Mouse (Mus musculus): ENCODE measurements around the gene Cyp4f16. TPM values are rescaled to one million over a fixed set of nuclear protein-coding genes. Genes with fewer than 3 reads are reported as not detected.
"Not testable (repeated sequence)": the region's sequence is repeated elsewhere in the genome, so short reads cannot be mapped to it uniquely, and the experiment has no call there.

The Cyp4f16 gene
- total RNA-seq, 2 experiments from 2014 or later, result 11.9 to 15.3 TPM

DNA sequence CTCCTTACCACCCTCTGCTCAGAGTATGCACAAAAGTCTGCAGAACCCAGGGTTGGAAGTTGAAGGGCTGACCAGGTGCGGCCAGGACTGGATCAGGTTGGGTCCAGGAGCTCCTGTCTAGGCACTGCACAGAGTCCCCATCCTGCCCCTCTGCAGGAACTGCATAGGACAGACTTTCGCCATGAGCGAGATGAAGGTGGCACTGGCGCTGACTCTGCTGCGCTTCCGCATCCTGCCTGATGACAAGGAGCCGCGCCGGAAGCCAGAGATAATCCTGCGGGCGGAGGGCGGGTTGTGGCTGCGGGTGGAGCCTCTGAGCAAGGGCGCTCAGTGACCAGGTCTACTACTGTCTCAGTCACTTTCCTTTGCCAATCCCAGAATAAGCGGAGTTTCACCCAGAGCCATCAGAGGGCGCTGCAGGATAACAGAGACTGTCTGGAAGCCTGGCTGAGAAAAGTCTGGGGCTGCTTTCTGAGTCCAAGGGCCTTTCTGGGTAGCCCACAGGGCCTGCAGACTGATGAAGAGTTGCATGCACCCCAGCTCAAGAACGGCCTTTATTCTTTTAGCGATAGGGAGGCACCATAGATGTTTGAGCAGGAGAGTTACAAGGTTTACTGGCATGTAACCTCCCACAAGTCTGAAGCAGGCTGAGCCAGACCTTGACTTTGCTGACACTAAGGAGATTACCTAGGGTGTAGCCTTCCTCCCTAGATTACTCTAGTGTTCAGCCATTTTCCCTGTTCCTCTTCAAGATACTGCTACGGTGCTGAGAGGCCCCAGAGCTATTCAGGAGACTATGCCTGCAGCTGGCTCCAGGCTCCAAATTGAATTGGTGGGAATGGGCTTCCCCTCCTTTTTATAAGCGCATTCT is 14.8 kb downstream of the Cyp4f16 start:
- DNase-seq, result peak; percentile 81

DNA sequence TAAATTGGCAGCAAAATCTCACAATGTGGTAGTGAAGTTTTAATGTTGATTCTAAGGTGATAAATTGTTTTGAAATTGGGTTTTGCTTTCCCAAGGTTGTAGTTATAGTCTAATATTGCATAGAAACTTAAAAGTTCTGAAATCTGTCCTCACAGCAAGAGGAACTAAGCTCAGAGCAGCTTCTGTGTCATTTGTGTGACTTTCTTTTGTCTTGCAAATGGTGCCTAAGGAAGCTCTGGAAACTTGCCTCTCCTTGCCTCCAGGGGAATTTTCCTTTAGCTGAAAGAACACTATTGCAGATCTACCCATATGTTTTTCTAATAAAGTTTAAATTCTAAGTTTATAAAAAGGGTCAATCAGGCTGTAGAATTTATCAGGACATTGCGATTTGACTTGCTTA is 16.7 kb downstream of the Cyp4f16 start:
- DNase-seq, result not testable (repeated sequence)

DNA sequence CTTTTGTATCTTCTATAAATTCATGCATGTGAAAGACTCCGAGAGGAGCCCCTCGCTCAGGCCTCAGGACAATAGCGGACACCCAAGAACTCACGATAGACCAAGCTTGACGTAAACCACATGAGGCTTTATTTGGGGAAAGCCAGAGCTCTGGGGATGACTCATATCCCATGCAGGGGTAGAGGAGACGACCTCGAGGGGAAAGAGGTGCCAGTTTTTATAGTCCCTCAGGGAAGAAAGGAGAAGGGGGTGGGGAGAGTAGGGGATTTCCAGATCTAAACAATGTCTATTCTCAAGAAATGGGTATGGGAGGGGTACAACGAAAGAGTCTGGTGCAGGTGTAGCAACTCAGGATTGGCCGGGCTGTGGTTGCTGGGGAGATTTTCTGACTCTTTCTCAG is 18.0 kb downstream of the Cyp4f16 start:
- not testable (repeated sequence) for DNase-seq

DNA sequence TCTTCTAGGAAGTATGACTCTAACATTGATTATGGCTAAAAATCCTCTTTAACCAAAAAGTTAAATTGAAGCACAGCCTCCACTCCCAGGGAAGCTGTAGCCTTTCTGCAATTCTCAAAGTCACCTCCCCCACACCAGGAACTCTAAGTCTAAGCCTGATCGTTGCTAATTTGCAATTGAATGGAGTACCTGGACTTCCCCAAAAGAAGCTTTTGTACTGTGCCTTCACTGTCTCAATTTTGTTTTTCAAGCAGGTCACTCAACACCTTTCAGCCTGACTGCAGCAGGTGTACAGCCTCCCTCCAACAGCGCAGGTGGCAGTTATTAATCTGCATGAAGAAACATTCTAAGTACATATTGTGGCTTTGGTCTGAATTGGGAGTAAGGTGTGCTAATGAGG is 26.9 kb downstream of the Cyp4f16 start:
- not testable (repeated sequence) for DNase-seq

DNA sequence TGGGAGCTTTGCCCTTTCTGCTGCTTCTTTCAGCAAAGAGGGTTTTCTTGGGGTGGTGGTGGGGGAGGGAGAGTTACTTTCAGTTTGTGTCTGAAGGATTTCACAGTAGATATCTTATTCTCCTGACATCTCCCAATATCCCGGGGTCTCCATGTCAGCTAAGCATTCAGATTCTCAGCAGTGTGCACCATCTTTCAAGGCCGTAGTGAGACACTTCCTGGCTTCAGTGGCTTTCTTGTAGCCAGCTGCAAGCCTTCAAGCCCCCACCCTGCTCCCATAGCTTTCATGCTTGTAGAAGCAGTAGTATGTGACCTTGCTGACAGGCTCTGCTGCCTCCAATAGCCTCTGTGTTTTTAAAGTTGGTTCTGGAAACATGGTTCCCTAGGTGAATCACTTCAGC is 36.9 kb downstream of the Cyp4f16 start:
- DNase-seq, result not testable (repeated sequence)

DNA sequence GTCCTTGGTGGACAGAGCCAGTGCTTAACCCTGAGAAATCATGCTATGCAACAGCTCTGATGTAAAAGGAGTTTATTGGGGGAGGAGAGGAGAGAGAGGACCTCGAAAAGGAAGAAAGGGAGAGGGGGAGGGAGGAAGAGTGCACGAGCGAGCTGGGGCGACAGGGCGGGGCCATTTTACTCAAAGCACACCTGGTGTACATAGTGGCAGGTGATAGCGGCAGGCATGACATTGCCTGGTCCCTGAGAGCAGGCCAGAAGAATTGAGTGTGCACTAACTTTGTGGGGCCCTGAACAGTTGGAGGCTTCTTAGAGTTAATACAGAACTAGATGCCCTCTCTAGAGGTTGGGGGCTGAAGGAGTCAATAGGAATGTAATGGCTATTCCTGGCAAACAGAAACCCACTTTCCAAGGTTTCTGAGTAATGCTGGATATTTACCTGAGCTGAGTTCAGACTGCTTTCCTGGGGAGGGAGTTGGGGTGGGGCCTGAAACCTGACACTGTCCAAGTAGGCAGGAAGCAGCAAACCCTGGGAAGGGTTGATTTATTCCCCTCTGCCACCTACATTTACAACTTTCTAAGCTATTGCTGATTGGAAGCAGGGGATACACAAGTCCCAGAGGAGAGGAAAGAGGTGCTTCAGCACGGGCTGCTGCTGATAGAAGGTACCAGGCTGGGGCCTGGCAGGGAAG is 41.3 kb downstream of the Cyp4f16 start:
- DNase-seq, result no peak

DNA sequence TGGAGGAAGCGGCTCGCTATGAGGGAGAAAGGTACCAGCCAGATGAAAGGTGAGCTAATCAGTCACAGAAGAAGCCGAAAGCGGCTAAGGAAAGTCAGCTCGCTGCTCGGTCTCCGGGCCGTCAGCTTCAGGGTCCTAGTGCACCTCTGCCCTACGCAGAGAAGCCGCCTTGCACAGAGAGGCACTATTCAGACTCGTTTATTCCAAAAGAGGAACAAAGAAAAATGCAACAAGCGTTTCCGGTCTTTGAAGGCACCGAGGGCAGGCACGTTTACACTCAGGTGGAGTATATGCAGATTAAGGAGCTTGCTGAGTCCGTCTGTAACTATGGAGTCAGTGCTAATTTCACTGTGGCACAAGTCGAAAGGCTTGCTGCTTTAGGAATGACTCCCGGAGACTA is 60.1 kb downstream of the Cyp4f16 start:
- DNase-seq, result no peak

Other genes with a start within 250 kb of the Cyp4f16 start
- 10 to 100 TPM; 68.8 to 78.1 TPM for gene Akap8, start 215.3 kb upstream of the Cyp4f16 start, total RNA-seq (2021)
- 10 to 100 TPM; 57.4 to 57.8 TPM for gene Akap8l, start 186.0 kb upstream of the Cyp4f16 start, total RNA-seq (2021)
- 10 to 100 TPM; 33.7 to 34.6 TPM for gene Wiz, start 147.1 kb upstream of the Cyp4f16 start, total RNA-seq (2021)
- under 1 TPM; 0.52 to 0.67 TPM for gene Rasal3, start 133.0 kb upstream of the Cyp4f16 start, total RNA-seq (2021)
- gene Pglyrp2, start 112.4 kb upstream of the Cyp4f16 start, total RNA-seq (2021), result not detected
- gene Cyp4f39, start 83.8 kb upstream of the Cyp4f16 start, total RNA-seq (2021), result under 1 TPM; 0.17 to 0.43 TPM
- gene Cyp4f17, start 30.5 kb upstream of the Cyp4f16 start, total RNA-seq (2021), result 1 to 10 TPM; 8.0 to 9.1 TPM
- not detected for gene Cyp4f37, start 84.8 kb downstream of the Cyp4f16 start, total RNA-seq (2021)
- gene Cyp4f40, start 122.3 kb downstream of the Cyp4f16 start, total RNA-seq (2021), result not detected
- not detected for gene Cyp4f15, start 149.1 kb downstream of the Cyp4f16 start, total RNA-seq (2021)

All from heart, postnatal 4 days (tissue).